ENCODE assay signal across 34 mouse cellular contexts in the genomic region with DNA sequence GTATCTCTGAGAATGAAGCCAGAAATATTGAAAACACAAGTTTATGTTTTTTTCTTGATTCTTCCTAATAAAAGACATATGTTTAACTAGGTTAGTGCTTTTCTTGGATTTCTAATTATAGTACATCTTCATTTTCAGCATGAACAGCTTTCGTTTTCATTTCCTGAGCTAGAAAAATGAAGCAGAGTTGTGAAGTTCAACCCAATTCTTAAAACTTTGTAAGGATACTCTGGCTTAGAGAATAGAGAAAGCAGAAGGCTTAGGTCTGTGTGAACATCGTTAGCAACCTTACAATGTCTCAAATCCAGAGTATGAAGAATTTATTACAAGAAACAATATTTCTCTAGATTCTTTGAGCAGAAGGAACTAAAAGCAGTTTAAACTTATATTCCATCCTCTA.
"Had no signal": no experiment of that assay in that cellular context is flagged by ENCODE, and none has a peak within 500 bp of the region (broad histone marks: within the 10 kb centered on the region; RNA-seq: fewer than 3 reads in every experiment).

No protein-coding gene starts in this region.

- ATAC-seq: hindbrain, embryonic 16.5 days; hindbrain, postnatal 0 days; inflammation-experienced regulatory T-cells, adult 6 months; intestine, embryonic 15.5 days; intestine, embryonic 16.5 days; intestine, postnatal 0 days had no signal

- H3K27ac ChIP-seq: heart, embryonic 10.5 days; heart, embryonic 13.5 days; heart, embryonic 15.5 days; hindbrain, embryonic 10.5 days; hindbrain, embryonic 12.5 days; hindbrain, embryonic 13.5 days; hindbrain, embryonic 14.5 days; hindbrain, embryonic 15.5 days; hindbrain, postnatal 0 days; intestine, embryonic 15.5 days; kidney, embryonic 15.5 days; kidney, postnatal 0 days; layer of hippocampus, adult 2 months had no signal

- H3K4me3 ChIP-seq: heart, embryonic 10.5 days; heart, embryonic 12.5 days; heart, embryonic 13.5 days; heart, embryonic 15.5 days; hindbrain, embryonic 10.5 days; hindbrain, embryonic 12.5 days; hindbrain, embryonic 13.5 days; hindbrain, embryonic 15.5 days; intestine, embryonic 15.5 days; kidney, embryonic 15.5 days; layer of hippocampus, adult 2 months had no signal

- DNase-seq: heart, postnatal 10 days; heart, postnatal 14 days; heart, postnatal 36 days; heart, postnatal 4 days; kidney, adult 11 months; kidney, adult 18-20 months; kidney, adult 2 months; kidney, adult 8-10 months; kidney, adult 9 months; kidney, postnatal 10 days; kidney, postnatal 14 days; kidney, postnatal 25 days; kidney, postnatal 36 days; kidney, postnatal 4 days; layer of hippocampus, adult 9-11 months; layer of hippocampus, postnatal 36 days had no signal
